Mouse (Mus musculus): Measurements from ENCODE around the gene Swt1.
A peak's percentile ranks its signal among the peaks of the same experiment; 100 is the strongest.
"Not testable (repeated sequence)": the region's sequence is repeated elsewhere in the genome, so short reads cannot be mapped to it uniquely, and the experiment has no call there.

Gene Swt1

GRCm38 (mm10) chr1:151428263-151429221 lies at the start of gene Swt1, which contains the start of gene Trmt1l:
Gene Swt1 (minus strand): TSS chr1:151428455.
Gene Trmt1l (plus strand): TSS chr1:151428542.
- peak; percentile 99 for DNase-seq

GRCm38 (mm10) chr1:151472386-151472785 lies 44.1 kb upstream of the Swt1 start:
- DNase-seq = not testable (repeated sequence)

GRCm38 (mm10) chr1:151471429-151471828 lies 43.2 kb upstream of the Swt1 start:
- no peak for DNase-seq

GRCm38 (mm10) chr1:151466571-151466970 lies 38.3 kb upstream of the Swt1 start:
- no peak for DNase-seq

- DNase-seq = peak; percentile 34
These were observed 36.7 kb upstream of the Swt1 start for GRCm38 (mm10) chr1:151464914-151465313.

- DNase-seq = no peak
These were observed 33.0 kb upstream of the Swt1 start for GRCm38 (mm10) chr1:151461265-151461664.

GRCm38 (mm10) chr1:151457087-151457486 lies 28.8 kb upstream of the Swt1 start:
- no peak for DNase-seq

- no peak for DNase-seq
These were observed 23.7 kb upstream of the Swt1 start for GRCm38 (mm10) chr1:151451946-151452345.

- DNase-seq = no peak
These were observed 22.6 kb upstream of the Swt1 start for GRCm38 (mm10) chr1:151450851-151451250.

- DNase-seq = no peak
These were observed 21.6 kb upstream of the Swt1 start for GRCm38 (mm10) chr1:151449866-151450265.

GRCm38 (mm10) chr1:151435431-151435830 lies 7.2 kb upstream of the Swt1 start:
- no peak for DNase-seq

- no peak for DNase-seq
These were observed 1.1 kb upstream of the Swt1 start for GRCm38 (mm10) chr1:151429316-151429715.

GRCm38 (mm10) chr1:151427888-151428262 lies 380 bp downstream of the Swt1 start:
- DNase-seq = no peak

GRCm38 (mm10) chr1:151426947-151427600 lies 1.2 kb downstream of the Swt1 start:
- DNase-seq = peak; percentile 5

- DNase-seq = no peak
These were observed 6.1 kb downstream of the Swt1 start for GRCm38 (mm10) chr1:151422178-151422577.

GRCm38 (mm10) chr1:151409827-151410226 lies 18.4 kb downstream of the Swt1 start:
- DNase-seq = no peak

- DNase-seq = peak; percentile 30
These were observed 38.2 kb downstream of the Swt1 start for GRCm38 (mm10) chr1:151390029-151390428.

- DNase-seq = no peak
These were observed 50.9 kb downstream of the Swt1 start for GRCm38 (mm10) chr1:151377353-151377752.

GRCm38 (mm10) chr1:151372823-151373222 lies 55.4 kb downstream of the Swt1 start:
- DNase-seq = no peak

GRCm38 (mm10) chr1:151371543-151371942 lies 56.7 kb downstream of the Swt1 start:
- no peak for DNase-seq

GRCm38 (mm10) chr1:151370573-151370972 lies 57.7 kb downstream of the Swt1 start:
- no peak for DNase-seq

GRCm38 (mm10) chr1:151368444-151368843 lies 59.8 kb downstream of the Swt1 start:
- DNase-seq = no peak

- DNase-seq = no peak
These were observed 60.4 kb downstream of the Swt1 start for GRCm38 (mm10) chr1:151367721-151368324.
